Comparison of ENCODE assay signal across 9 mouse cellular contexts in genomic region chr12:36215149-36215480, GRCm38 (mm10). TPM values are rescaled to one million over a fixed set of nuclear protein-coding genes. Genes with fewer than 3 reads are reported as not detected.
DNase-seq lines count a peak whose midpoint lies in the region.
"Had no signal": no experiment of that assay in that cellular context is flagged by ENCODE, and none has a peak within 500 bp of the region (broad histone marks: within the 10 kb centered on the region; RNA-seq: fewer than 3 reads in every experiment).

No protein-coding gene starts in this region.

- peak; percentile 17 for DNase-seq in adrenal gland, adult 2 months
- DNase-seq in adrenal gland, adult 8-10 months = no peak
- DNase-seq in right cerebral cortex, adult 18-20 months = peak; percentile 39
- DNase-seq in right cerebral cortex, postnatal 36 days (ENCODE audit: low spot score in 2 of 2) = no peak
- peak; percentile 54 for DNase-seq in embryonic facial prominence, embryonic 10.5 days (ENCODE audit: low spot score)
- peak; percentile 60 for DNase-seq in hindlimb bud, embryonic 11.5 days (ENCODE audit: extremely low spot score, low read depth, low spot score)
- DNase-seq in lung, postnatal 36 days = peak; percentile 71
- peak; percentile 42 for DNase-seq in skeletal muscle tissue, adult 2 months (ENCODE audit: low read depth, low spot score)

- H3K27ac ChIP-seq in embryonic facial prominence, embryonic 10.5 days (replicated peaks) = no peak overlapping the region

- 1% methylated on average over 1 of the region's 1 CpGs for WGBS in embryonic facial prominence, embryonic 10.5 days

- peaks cover 12% of the 10 kb centered on the region; the same call in 1 of the 2 replicates for H3K4me1 ChIP-seq in embryonic facial prominence, embryonic 10.5 days

- peaks cover 6% of the 10 kb centered on the region; the same call in 1 of the 2 replicates for H3K27me3 ChIP-seq in embryonic facial prominence, embryonic 10.5 days (replicated peaks; ENCODE audit: low read depth, poor library complexity, severe bottlenecking)

- no peaks in the 10 kb centered on the region for H3K9me3 ChIP-seq in embryonic facial prominence, embryonic 10.5 days

- no peak overlapping the region for H3K4me3 ChIP-seq in embryonic facial prominence, embryonic 10.5 days

- H3K36me3 ChIP-seq in embryonic facial prominence, embryonic 10.5 days (replicated peaks) = no peaks in the 10 kb centered on the region

RNA-seq across cellular contexts. Expression of gene Lrrc72, which starts 38.1 kb away (rescaled TPM):
- not detected for total RNA-seq in adrenal gland, adult 2 months (2021)
- polyA plus RNA-seq in adrenal gland, adult 2 months (2012; rRNA removed) = not detected in 2 replicates
- total RNA-seq in adrenal gland, adult 8-10 months (2022) = not detected
- not detected in 2 replicates for polyA plus RNA-seq in embryonic facial prominence, embryonic 10.5 days (2016; fragmentation: Nextera tagmentation; extraction: Ambion mirVana)
- total RNA-seq: layer of hippocampus, adult 18-20 months had no signal

RNA-seq across cellular contexts. Expression of gene Bzw2, which starts 57.2 kb away (rescaled TPM):
- 10 to 100 TPM; 21.8 to 22.4 TPM for total RNA-seq in adrenal gland, adult 2 months (2021)
- 1.6 and 2.1 TPM in 2 replicates for polyA plus RNA-seq in adrenal gland, adult 2 months (2012; rRNA removed)
- total RNA-seq in adrenal gland, adult 8-10 months (2022) = 10 to 100 TPM; 16.5 to 19.8 (median 18.2) TPM
- 301 and 303 TPM in 2 replicates for polyA plus RNA-seq in embryonic facial prominence, embryonic 10.5 days (2016; fragmentation: Nextera tagmentation; extraction: Ambion mirVana)

RNA-seq across cellular contexts. Expression of gene Ankmy2, which starts 58.2 kb away (rescaled TPM):
- total RNA-seq in adrenal gland, adult 2 months (2021) = 10 to 100 TPM; 29.5 to 31.2 TPM
- polyA plus RNA-seq in adrenal gland, adult 2 months (2012; rRNA removed) = 3.0 and 4.0 TPM in 2 replicates
- 10 to 100 TPM; 35.8 to 41.7 (median 38.3) TPM for total RNA-seq in adrenal gland, adult 8-10 months (2022)
- 22.6 and 25.7 TPM in 2 replicates for polyA plus RNA-seq in embryonic facial prominence, embryonic 10.5 days (2016; fragmentation: Nextera tagmentation; extraction: Ambion mirVana)

Comparison
In these comparisons a context has a peak if more than half of its experiments do, and no peak if none do; other contexts are left out.
1. DNase-seq: peak in adrenal gland, adult 2 months (single experiment), right cerebral cortex, adult 18-20 months (single experiment), embryonic facial prominence, embryonic 10.5 days (single experiment), hindlimb bud, embryonic 11.5 days (single experiment), lung, postnatal 36 days (single experiment) and skeletal muscle tissue, adult 2 months (single experiment); none in adrenal gland, adult 8-10 months (single experiment) and right cerebral cortex, postnatal 36 days (0 of 2).